Mouse (Mus musculus) heart, embryonic 12.5 days (tissue): ENCODE results near the gene Cfap54. TPM values are rescaled to one million over a fixed set of nuclear protein-coding genes. Genes with fewer than 3 reads are reported as not detected.

Source experiments
- ATAC-seq: fragments of 200-750 bp; cut with Nextera tagmentation; 2 replicates; pipeline ENCODE4 v1.8.0; 2017; ENCODE audit warnings: moderate TSS enrichment, moderate library complexity; ENCODE audit not compliant: insufficient number of reproducible peaks, low FRiP score
- H3K27ac ChIP-seq: fragments of 300-500 bp; sonication (generic); 2 replicates; pipeline ENCODE4 v1.5.1; 2016; ENCODE audit warnings: mild to moderate bottlenecking, moderate library complexity; ENCODE audit not compliant: poor library complexity, severe bottlenecking
- H3K27me3 ChIP-seq: fragments of 300-500 bp; sonication (generic); replicated peaks from 2 replicates; pipeline ENCODE4 v1.6.1; 2016; ENCODE audit warnings: mild to moderate bottlenecking, moderate library complexity
- H3K36me3 ChIP-seq: fragments of 300-500 bp; sonication (generic); 2 replicates; pipeline ENCODE4 v1.6.1; 2016; ENCODE audit warnings: mild to moderate bottlenecking, moderate library complexity
- H3K4me1 ChIP-seq: fragments of 300-500 bp; sonication (generic); replicated peaks from 2 replicates; pipeline ENCODE4 v1.6.1; 2016; ENCODE audit warnings: mild to moderate bottlenecking
- H3K4me2 ChIP-seq: fragments of 300-500 bp; sonication (generic); 2 replicates; pipeline ENCODE4 v1.6.1; 2016; ENCODE audit warnings: mild to moderate bottlenecking, moderate library complexity
- H3K4me3 ChIP-seq: fragments of 300-500 bp; sonication (generic); 2 replicates; pipeline ENCODE4 v1.5.1; 2016; ENCODE audit warnings: mild to moderate bottlenecking
- H3K9ac ChIP-seq: fragments of 300-500 bp; sonication (generic); 2 replicates; pipeline ENCODE4 v1.6.1; 2016; ENCODE audit warnings: mild to moderate bottlenecking, moderate library complexity
- H3K9me3 ChIP-seq: fragments of 300-500 bp; sonication (generic); replicated peaks from 2 replicates; pipeline ENCODE4 v1.6.1; 2016; ENCODE audit warnings: mild to moderate bottlenecking, moderate library complexity
- WGBS: fragments of 180-500 bp; shearing (Covaris S2); methylation state at CpG from one replicate; pipeline ENCODE4 v1.1.7; 2016; 5-methylcytosine and 5-hydroxymethylcytosine counted together
- polyA plus RNA-seq: library from polyadenylated mRNA; unstranded; fragments of >200 nt; fragmentation: Nextera tagmentation; extraction: Ambion mirVana; gene quantifications from 2 replicates; pipeline ENCODE4 v1.2.1, GENCODE M21; 2016

Cfap54 gene
- polyA plus RNA-seq, 1 experiment from 2014 or later, result 0.55 TPM

- Histone ChIP-seq H3K27me3 (no peaks in the 10 kb centered on the region), H3K4me1 (peaks cover 4% of the 10 kb centered on the region; the same call in 1 of the 2 replicates), H3K27ac (no peak overlapping the region), H3K4me3 (no peak overlapping the region), H3K9ac (no peak overlapping the region), H3K9me3 (no peaks in the 10 kb centered on the region), H3K36me3 (no peaks in the 10 kb centered on the region), H3K4me2 (no peak overlapping the region)
- no peak for ATAC-seq
- WGBS, result 86% methylated on average over 9 of the region's 9 CpGs
Observed at GRCm38 (mm10) chr10:93076376-93076775, 5.0 kb downstream of the Cfap54 start.

GRCm38 (mm10) chr10:93075856-93076255, 5.6 kb downstream of the Cfap54 start:
- no peak overlapping the region for H3K4me3 ChIP-seq
- 75% methylated on average over 8 of the region's 8 CpGs for WGBS

GRCm38 (mm10) chr10:93072769-93073168, 8.6 kb downstream of the Cfap54 start:
- Histone ChIP-seq H3K4me1 (peaks cover 20% of the 10 kb centered on the region), H3K27me3 (no peaks in the 10 kb centered on the region), H3K4me2 (no peak overlapping the region), H3K9ac (no peak overlapping the region), H3K9me3 (no peaks in the 10 kb centered on the region), H3K36me3 (no peaks in the 10 kb centered on the region), H3K27ac (no peak overlapping the region), H3K4me3 (no peak overlapping the region)
- 86% methylated on average over 2 of the region's 2 CpGs for WGBS
- ATAC-seq, result no peak

More at GRCm38 (mm10) chr10:93075856-93076255, 5.6 kb downstream of the Cfap54 start:
- Histone ChIP-seq H3K27me3 (no peaks in the 10 kb centered on the region), H3K9ac (no peak overlapping the region), H3K9me3 (no peaks in the 10 kb centered on the region), H3K27ac (no peak overlapping the region), H3K36me3 (no peaks in the 10 kb centered on the region), H3K4me2 (no peak overlapping the region), H3K4me1 (peaks cover under 1% of the 10 kb centered on the region; the same call in 1 of the 2 replicates)
- ATAC-seq, result no peak

GRCm38 (mm10) chr10:93071753-93072152, 9.7 kb downstream of the Cfap54 start:
- Histone ChIP-seq H3K27ac (no peak overlapping the region), H3K4me2 (no peak overlapping the region), H3K4me3 (no peak overlapping the region), H3K4me1 (peaks cover 22% of the 10 kb centered on the region), H3K9ac (no peak overlapping the region), H3K36me3 (no peaks in the 10 kb centered on the region), H3K27me3 (no peaks in the 10 kb centered on the region), H3K9me3 (no peaks in the 10 kb centered on the region)
- ATAC-seq, result no peak
- 78% methylated on average over 3 of the region's 3 CpGs for whole genome bisulfite sequencing

GRCm38 (mm10) chr10:93070121-93070898, 11.1 kb downstream of the Cfap54 start:
- WGBS, result 61% methylated on average over 9 of the region's 9 CpGs
- Histone ChIP-seq H3K27me3 (no peaks in the 10 kb centered on the region), H3K9me3 (no peaks in the 10 kb centered on the region)

GRCm38 (mm10) chr10:93069721-93070120, 11.7 kb downstream of the Cfap54 start:
- no peak for ATAC-seq
- peaks cover 22% of the 10 kb centered on the region for H3K4me1 ChIP-seq
- no peaks in the 10 kb centered on the region for H3K36me3 ChIP-seq
- H3K4me3 ChIP-seq, result no peak overlapping the region
- H3K27ac ChIP-seq, result peak overlapping the region; percentile 66
- H3K4me2 ChIP-seq, result no peak overlapping the region
- no peak overlapping the region for H3K9ac ChIP-seq
- WGBS, result 70% methylated on average over 6 of the region's 6 CpGs
- no peaks in the 10 kb centered on the region for H3K9me3 ChIP-seq
- H3K27me3 ChIP-seq, result no peaks in the 10 kb centered on the region

More at GRCm38 (mm10) chr10:93070121-93070898, 11.1 kb downstream of the Cfap54 start:
- peak overlapping the region; percentile 66; the same call in 1 of the 2 replicates for H3K27ac ChIP-seq
- H3K4me3 ChIP-seq, result no peak overlapping the region
- H3K36me3 ChIP-seq, result no peaks in the 10 kb centered on the region
- H3K4me1 ChIP-seq, result peaks cover 22% of the 10 kb centered on the region
- no peak for ATAC-seq
- H3K4me2 ChIP-seq, result no peak overlapping the region
- no peak overlapping the region for H3K9ac ChIP-seq

GRCm38 (mm10) chr10:93069041-93069679, 12.3 kb downstream of the Cfap54 start:
- Histone ChIP-seq H3K27me3 (no peaks in the 10 kb centered on the region), H3K9ac (no peak overlapping the region), H3K4me2 (0 out of 2 replicates have a peak overlapping the region, but pooled peaks have one; percentile 6), H3K4me3 (no peak overlapping the region), H3K27ac (peak overlapping the region; percentile 64; the same call in 1 of the 2 replicates), H3K9me3 (no peaks in the 10 kb centered on the region), H3K4me1 (peaks cover 22% of the 10 kb centered on the region), H3K36me3 (no peaks in the 10 kb centered on the region)
- WGBS, result 47% methylated on average over 6 of the region's 6 CpGs
- peak; percentile 95 for ATAC-seq

- H3K4me1 ChIP-seq, result peaks cover 16% of the 10 kb centered on the region
- H3K4me3 ChIP-seq, result no peak overlapping the region
- H3K4me2 ChIP-seq, result no peak overlapping the region
- H3K27ac ChIP-seq, result no peak overlapping the region
- no peaks in the 10 kb centered on the region for H3K36me3 ChIP-seq
- no peaks in the 10 kb centered on the region for H3K27me3 ChIP-seq
- H3K9me3 ChIP-seq, result no peaks in the 10 kb centered on the region
- H3K9ac ChIP-seq, result no peak overlapping the region
- ATAC-seq, result no peak
- WGBS, result 83% methylated on average over 10 of the region's 10 CpGs
Observed at GRCm38 (mm10) chr10:93064973-93065372, 16.4 kb downstream of the Cfap54 start.

GRCm38 (mm10) chr10:93063576-93063975, 17.8 kb downstream of the Cfap54 start:
- H3K9ac ChIP-seq, result no peak overlapping the region
- H3K4me2 ChIP-seq, result no peak overlapping the region
- H3K4me1 ChIP-seq, result peaks cover 5% of the 10 kb centered on the region; the same call in 1 of the 2 replicates
- H3K27ac ChIP-seq, result no peak overlapping the region
- no peak overlapping the region for H3K4me3 ChIP-seq
- H3K27me3 ChIP-seq, result no peaks in the 10 kb centered on the region
- no peak for ATAC-seq
- no peaks in the 10 kb centered on the region for H3K36me3 ChIP-seq
- no peaks in the 10 kb centered on the region for H3K9me3 ChIP-seq
- 47% methylated on average over 3 of the region's 3 CpGs for WGBS

- Histone ChIP-seq H3K36me3 (no peaks in the 10 kb centered on the region), H3K4me3 (no peak overlapping the region), H3K9me3 (no peaks in the 10 kb centered on the region), H3K9ac (no peak overlapping the region), H3K27me3 (no peaks in the 10 kb centered on the region), H3K4me2 (no peak overlapping the region), H3K4me1 (no peaks in the 10 kb centered on the region; the same call in 1 of the 2 replicates), H3K27ac (no peak overlapping the region)
- ATAC-seq, result no peak
- WGBS, result 71% methylated on average over 4 of the region's 4 CpGs
Observed at GRCm38 (mm10) chr10:93062395-93062794, 19.0 kb downstream of the Cfap54 start.

- no peaks in the 10 kb centered on the region for H3K9me3 ChIP-seq
- no peak overlapping the region for H3K9ac ChIP-seq
- H3K27me3 ChIP-seq, result no peaks in the 10 kb centered on the region; the same call in 1 of the 2 replicates
- H3K4me3 ChIP-seq, result no peak overlapping the region
- H3K27ac ChIP-seq, result no peak overlapping the region
- no peaks in the 10 kb centered on the region for H3K36me3 ChIP-seq
- H3K4me1 ChIP-seq, result no peaks in the 10 kb centered on the region
- WGBS, result 74% methylated on average over 6 of the region's 6 CpGs
- H3K4me2 ChIP-seq, result no peak overlapping the region
- ATAC-seq, result no peak
Observed at GRCm38 (mm10) chr10:93053867-93054266, 27.6 kb downstream of the Cfap54 start.
